Mouse (Mus musculus): ENCODE data around the gene Osbpl7. TPM values are rescaled to one million over a fixed set of nuclear protein-coding genes. Genes with fewer than 3 reads are reported as not detected.

Gene Osbpl7
- total RNA-seq, 2 experiments from 2014 or later = 5.7 to 6.1 TPM

DNA sequence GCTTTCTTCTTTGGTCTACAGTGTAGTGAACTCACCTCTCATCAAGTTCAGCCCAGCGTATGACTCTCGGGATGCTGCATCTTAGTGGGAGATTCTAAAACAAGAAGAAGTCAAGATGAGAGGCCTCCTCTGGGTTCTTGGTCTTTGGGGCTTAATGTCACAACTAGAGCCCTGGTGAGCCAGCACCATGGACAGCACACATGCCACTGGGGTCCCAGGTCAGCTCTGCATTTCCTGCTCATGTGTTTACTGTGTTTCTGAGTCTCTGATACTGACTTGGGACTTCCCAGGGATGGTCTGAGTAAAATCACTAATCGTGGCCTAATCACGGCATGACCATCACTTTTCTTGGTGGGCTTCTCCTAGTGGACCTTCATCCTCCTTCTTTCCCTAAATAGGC, 28.3 kb downstream of the Osbpl7 start:
- DNase-seq = peak; percentile 29 to 47
- intact Hi-C loops (cut with DNase I) = loop anchor here (10.0 kb wide), 1 partner anchor 246 kb away; no protein-coding TSS in a partner anchor

DNA sequence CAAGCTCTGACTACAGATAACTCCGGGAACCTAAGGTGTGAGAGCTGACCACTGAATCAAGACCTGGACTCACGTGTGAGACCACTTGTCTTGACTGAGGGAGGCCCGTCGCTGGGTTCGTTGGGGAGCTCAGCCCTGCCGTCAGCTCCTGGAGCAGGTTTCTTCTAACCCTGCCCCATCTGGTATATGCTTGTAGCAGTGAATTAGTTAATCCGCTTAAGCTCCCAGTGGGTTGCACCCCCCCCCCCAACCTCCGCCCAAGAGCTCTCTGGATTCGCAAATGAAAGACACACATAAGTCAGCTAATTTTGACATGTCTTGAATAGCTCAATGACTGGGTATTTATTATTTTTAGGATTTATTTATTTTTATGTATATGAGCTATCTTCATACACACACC, 29.9 kb downstream of the Osbpl7 start:
- intact Hi-C loops (cut with DNase I) = no loop called here
- no peak for DNase-seq

DNA sequence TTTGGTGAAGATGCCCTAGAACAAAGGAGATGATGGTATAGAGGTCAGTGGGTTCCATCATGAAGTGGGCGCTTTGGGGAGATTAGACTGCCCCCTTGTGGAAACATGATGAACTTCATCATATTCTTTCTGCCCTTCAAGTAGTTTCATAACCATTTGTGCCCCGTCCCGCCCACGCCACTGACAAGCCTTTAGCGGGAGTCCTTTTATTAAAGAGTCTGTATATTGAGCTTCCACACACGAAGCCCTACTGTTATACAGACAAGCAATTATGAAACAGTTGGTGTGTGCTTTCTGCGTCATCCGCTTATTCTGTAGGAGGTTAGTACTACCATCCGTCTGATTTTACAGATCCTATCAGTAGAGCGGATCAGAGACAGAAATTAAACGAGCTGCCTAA, 32.5 kb downstream of the Osbpl7 start:
- intact Hi-C loops (cut with DNase I) = no loop called here
- DNase-seq = peak; percentile 28 to 62

DNA sequence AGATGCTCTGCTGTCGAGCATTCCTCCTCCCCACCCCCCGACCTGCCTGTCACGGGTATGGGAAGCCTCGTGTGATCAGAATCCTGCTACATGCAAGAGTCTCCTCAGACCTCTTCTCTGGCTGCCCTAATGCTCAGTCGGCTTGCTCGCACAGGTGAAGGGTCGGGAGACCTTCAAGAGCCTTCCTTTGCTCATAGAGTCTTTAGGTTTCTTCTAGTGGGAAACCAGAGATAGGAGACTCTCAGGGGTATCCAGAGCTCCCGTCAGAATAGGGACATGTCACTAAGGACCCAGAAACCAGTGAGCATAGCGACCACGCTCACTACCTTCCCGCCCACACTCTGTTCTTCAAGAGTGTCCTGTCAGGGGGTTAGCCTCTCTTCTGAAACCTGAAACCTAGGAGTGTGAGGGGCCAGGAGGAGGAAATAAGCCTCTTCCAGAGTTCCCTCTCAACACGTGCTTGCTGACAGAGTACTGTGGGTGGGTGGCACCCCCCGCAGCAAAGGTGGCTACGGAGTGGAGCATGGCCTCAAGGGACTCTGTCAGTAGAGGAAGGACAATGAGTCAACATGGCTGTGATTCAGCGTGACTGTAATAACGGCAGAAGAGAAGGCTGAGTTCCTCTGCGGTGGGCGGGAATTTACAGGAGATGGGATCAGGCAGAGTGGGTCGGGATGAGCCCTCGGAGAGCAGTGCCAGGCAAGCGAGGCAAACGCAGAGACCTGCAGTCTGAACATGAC, 33.1 kb downstream of the Osbpl7 start:
- no peak for DNase-seq
- intact Hi-C loops (cut with DNase I) = no loop called here

GRCm38 (mm10) chr11:97084821-97085505, 34.5 kb downstream of the Osbpl7 start:
- intact Hi-C loops (cut with DNase I) = no loop called here
- DNase-seq = no peak

DNA sequence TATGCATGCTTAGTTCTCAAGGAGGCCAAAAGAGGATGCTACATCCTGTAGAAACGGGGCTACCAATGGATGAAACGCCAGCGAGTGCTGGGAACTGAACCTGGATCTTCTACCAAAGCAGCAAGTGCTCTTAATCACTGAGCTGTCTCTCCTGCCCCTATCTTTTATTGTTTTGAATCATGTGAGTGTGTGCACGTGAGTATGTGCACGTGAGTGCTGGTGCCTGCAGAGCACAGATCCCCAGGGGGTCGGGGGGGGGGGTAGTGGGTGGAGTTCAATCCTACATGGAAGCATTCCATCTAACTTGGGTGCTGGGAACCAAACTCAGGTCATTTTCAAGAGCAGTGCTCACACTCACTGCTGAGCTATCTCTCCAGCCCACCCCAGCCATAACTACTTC, 35.9 kb downstream of the Osbpl7 start:
- intact Hi-C loops (cut with DNase I) = no loop called here
- DNase-seq = no peak

DNA sequence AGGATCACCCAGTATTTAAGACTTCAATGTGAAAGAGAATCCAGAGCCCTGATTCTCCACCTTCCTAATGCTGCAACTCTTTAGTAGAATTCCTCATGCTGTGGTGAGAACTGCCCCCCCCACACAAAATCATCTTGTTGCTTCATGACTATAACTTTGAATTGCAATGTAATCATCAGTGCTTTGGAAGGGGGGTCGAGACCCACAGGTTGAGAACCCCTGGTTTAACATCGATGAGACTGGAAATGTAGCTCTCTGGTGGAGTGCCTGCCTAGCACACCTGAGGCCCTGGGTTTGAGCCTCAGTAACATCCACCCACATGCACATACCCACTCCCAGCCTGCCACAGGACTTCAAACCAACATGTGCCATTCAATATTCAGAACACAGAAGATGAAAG, 44.2 kb downstream of the Osbpl7 start:
- intact Hi-C loops (cut with DNase I) = no loop called here
- DNase-seq = no peak

DNA sequence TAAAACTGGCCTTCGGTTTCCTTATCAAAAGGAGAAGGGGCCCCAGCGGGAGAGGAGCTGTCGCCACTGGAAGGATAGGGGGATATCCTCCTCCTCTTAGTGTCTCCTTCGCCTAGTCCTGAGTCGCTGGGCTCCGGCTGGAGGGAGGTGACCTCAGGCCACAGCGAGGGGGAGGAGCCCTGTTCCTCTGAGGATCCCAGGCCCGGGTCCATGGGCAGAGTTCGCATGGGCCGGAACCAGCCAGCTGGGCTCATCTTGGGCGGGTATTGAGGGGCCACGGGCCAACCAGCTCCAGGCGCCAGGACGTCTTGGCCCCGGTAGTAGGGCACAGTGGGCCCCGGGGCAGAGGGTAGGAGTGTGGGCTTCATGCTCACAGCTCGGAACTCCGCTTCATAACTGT, 48.4 kb downstream of the Osbpl7 start:
- DNase-seq = peak; percentile 55 to 57
- intact Hi-C loops (cut with DNase I) = no loop called here

- DNase-seq = peak; percentile 53 to 77
- intact Hi-C loops (cut with DNase I) = loop anchor here (2.0 kb wide), 2 partner anchors 45 to 75 kb away; no protein-coding TSS in a partner anchor
These were observed 51.3 kb downstream of the Osbpl7 start for GRCm38 (mm10) chr11:97101722-97102121.

GRCm38 (mm10) chr11:97103163-97104090, 53.0 kb downstream of the Osbpl7 start:
- no peak for DNase-seq
- intact Hi-C loops (cut with DNase I) = no loop called here

DNA sequence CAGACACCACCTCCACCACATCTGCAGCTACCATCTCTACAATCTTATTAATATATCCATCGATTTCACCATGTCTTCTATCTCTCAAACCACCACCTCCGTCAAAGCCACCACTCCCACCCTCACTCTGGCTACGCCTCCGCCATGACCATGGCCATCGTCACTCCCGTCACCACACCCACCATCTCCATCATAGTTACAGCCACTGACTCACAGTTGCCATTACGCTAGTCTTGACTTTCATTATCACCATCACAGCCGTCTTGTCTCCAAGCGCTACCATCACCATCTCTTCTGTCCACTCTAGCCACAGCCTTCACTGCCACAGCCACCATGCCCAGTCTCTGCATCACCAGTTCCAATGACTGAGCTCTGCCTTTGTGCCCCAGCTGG, 53.7 kb downstream of the Osbpl7 start:
- no peak for DNase-seq
- intact Hi-C loops (cut with DNase I) = no loop called here

GRCm38 (mm10) chr11:97108976-97109375, 58.5 kb downstream of the Osbpl7 start:
- no peak for DNase-seq
- intact Hi-C loops (cut with DNase I) = no loop called here

DNA sequence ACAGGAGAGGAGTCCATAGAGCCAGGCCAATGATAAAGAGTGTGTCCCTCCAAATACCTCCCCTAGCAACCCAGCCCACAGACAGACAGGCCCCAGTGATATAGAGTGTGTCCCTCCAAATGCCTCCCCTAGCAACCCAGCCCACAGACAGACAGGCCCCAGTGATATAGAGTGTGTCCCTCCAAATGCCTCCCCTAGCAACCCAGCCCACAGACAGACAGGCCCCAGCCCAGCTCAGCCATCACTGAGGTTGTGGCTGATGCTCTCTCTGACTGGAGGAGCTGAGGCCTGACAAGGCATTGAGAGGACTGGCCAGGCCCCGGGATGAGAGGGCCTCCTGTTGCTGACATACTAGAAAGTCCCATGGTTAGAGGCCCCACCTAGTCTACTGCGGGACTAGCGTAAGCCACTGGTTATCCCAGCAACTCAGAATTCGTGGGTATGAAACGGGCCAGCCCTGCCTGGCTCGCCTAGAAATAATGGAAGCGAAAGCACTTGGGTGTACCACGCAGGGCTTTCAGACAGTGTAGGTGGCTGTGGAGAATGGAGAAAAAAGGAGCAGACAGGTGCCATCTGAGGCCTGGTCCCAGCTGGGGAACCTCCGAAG, 62.2 kb downstream of the Osbpl7 start:
- DNase-seq = no peak
- intact Hi-C loops (cut with DNase I) = no loop called here

GRCm38 (mm10) chr11:97114671-97115601, 64.5 kb downstream of the Osbpl7 start, which contains the start of gene Tbx21:
Tbx21 (minus strand) TSS chr11:97115331.
- no peak for DNase-seq
- intact Hi-C loops (cut with DNase I) = no loop called here

GRCm38 (mm10) chr11:97115797-97116196, 65.4 kb downstream of the Osbpl7 start:
- no peak for DNase-seq
- intact Hi-C loops (cut with DNase I) = no loop called here
